9 mouse cellular contexts compared by ENCODE assay signal in the genomic region with DNA sequence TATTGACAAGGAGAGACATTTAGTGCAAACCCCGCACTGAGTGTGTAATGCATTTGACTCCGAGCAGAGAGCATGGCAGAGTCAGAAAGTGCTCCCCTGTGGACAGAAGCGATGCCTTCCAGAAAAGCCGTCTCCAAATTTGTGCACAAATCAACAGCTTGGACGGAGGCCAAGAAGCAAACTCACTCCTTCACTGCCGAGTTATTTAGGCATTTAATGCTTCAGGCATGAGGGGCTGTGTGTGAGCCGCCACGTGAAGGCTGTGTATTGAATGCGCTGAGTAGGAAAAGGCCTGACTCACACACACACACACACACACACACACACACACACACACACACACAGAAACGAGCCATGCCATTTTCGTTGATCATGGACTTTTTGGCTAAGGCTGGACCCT.
DNase-seq lines count a peak whose midpoint lies in the region; ATAC-seq and TF ChIP-seq lines count a peak whose summit lies in the region.
"Had no signal": no experiment of that assay in that cellular context is flagged by ENCODE, and none has a peak within 500 bp of the region (broad histone marks: within the 10 kb centered on the region; RNA-seq: fewer than 3 reads in every experiment).

No protein-coding gene starts in this region.

- ATAC-seq in forebrain, embryonic 11.5 days (replicated peaks; ENCODE audit: low FRiP score): no peak
- ATAC-seq in forebrain, embryonic 12.5 days (ENCODE audit: low FRiP score): no peak
- ATAC-seq in midbrain, embryonic 14.5 days (ENCODE audit: low FRiP score, low TSS enrichment): no peak
- no peak for ATAC-seq in midbrain, embryonic 16.5 days
- ATAC-seq in embryonic facial prominence, embryonic 15.5 days (ENCODE audit: insufficient number of reproducible peaks, low FRiP score, low TSS enrichment, low read depth): peak; percentile 57; the same call in 1 of the 2 replicates
- ATAC-seq in kidney, postnatal 0 days (replicated peaks; ENCODE audit: low FRiP score, low read depth): no peak

- H3K4me3 ChIP-seq in forebrain, embryonic 11.5 days (ENCODE audit: low read depth, low read length): no peak overlapping the region
- H3K4me3 ChIP-seq in forebrain, embryonic 12.5 days (replicated peaks): no peak overlapping the region
- H3K4me3 ChIP-seq in midbrain, embryonic 14.5 days (replicated peaks; ENCODE audit: low read depth, low read length): no peak overlapping the region
- no peak overlapping the region for H3K4me3 ChIP-seq in midbrain, embryonic 16.5 days (ENCODE audit: low read depth, low read length)
- no peak overlapping the region for H3K4me3 ChIP-seq in embryonic facial prominence, embryonic 15.5 days (replicated peaks)
- no peak overlapping the region for H3K4me3 ChIP-seq in kidney, postnatal 0 days (replicated peaks; ENCODE audit: low read depth, low read length)
- H3K4me3 ChIP-seq: midbrain, embryonic 12.5 days had no signal

- no peak overlapping the region for H3K4me2 ChIP-seq in forebrain, embryonic 11.5 days (ENCODE audit: low read depth, low read length, severe bottlenecking)
- no peak overlapping the region for H3K4me2 ChIP-seq in forebrain, embryonic 12.5 days
- no peak overlapping the region for H3K4me2 ChIP-seq in midbrain, embryonic 14.5 days (ENCODE audit: low read length)
- no peak overlapping the region for H3K4me2 ChIP-seq in midbrain, embryonic 16.5 days (ENCODE audit: low read length)
- no peak overlapping the region for H3K4me2 ChIP-seq in embryonic facial prominence, embryonic 15.5 days (replicated peaks)
- H3K4me2 ChIP-seq in kidney, postnatal 0 days (ENCODE audit: low read length): no peak overlapping the region; the same call in 1 of the 2 replicates
- H3K4me2 ChIP-seq: midbrain, embryonic 12.5 days had no signal

- no peak overlapping the region for H3K9ac ChIP-seq in forebrain, embryonic 11.5 days (ENCODE audit: low read length)
- H3K9ac ChIP-seq in forebrain, embryonic 12.5 days: no peak overlapping the region
- H3K9ac ChIP-seq in midbrain, embryonic 14.5 days (replicated peaks; ENCODE audit: low read length): no peak overlapping the region
- no peak overlapping the region for H3K9ac ChIP-seq in midbrain, embryonic 16.5 days (ENCODE audit: low read depth, low read length)
- H3K9ac ChIP-seq in embryonic facial prominence, embryonic 15.5 days: no peak overlapping the region
- H3K9ac ChIP-seq in kidney, postnatal 0 days (ENCODE audit: low read depth, low read length): no peak overlapping the region
- H3K9ac ChIP-seq: midbrain, embryonic 12.5 days had no signal

- WGBS in forebrain, embryonic 11.5 days: 76% methylated on average over 11 of the region's 11 CpGs
- 54% methylated on average over 11 of the region's 11 CpGs for WGBS in forebrain, embryonic 12.5 days
- WGBS in midbrain, embryonic 14.5 days: 40% methylated on average over 11 of the region's 11 CpGs
- 42% methylated on average over 11 of the region's 11 CpGs for WGBS in midbrain, embryonic 16.5 days
- 8% methylated on average over 11 of the region's 11 CpGs for WGBS in embryonic facial prominence, embryonic 15.5 days
- WGBS in kidney, postnatal 0 days: 25% methylated on average over 11 of the region's 11 CpGs

- H3K4me1 ChIP-seq in forebrain, embryonic 11.5 days (replicated peaks; ENCODE audit: control insufficient read depth, insufficient read depth, low read length): no peaks in the 10 kb centered on the region
- peaks cover 4% of the 10 kb centered on the region for H3K4me1 ChIP-seq in forebrain, embryonic 12.5 days
- no peaks in the 10 kb centered on the region for H3K4me1 ChIP-seq in midbrain, embryonic 14.5 days (ENCODE audit: control insufficient read depth, insufficient read depth, low read length)
- no peaks in the 10 kb centered on the region for H3K4me1 ChIP-seq in midbrain, embryonic 16.5 days (ENCODE audit: control insufficient read depth, insufficient read depth, low read length)
- peaks cover 12% of the 10 kb centered on the region for H3K4me1 ChIP-seq in embryonic facial prominence, embryonic 15.5 days
- H3K4me1 ChIP-seq in kidney, postnatal 0 days (replicated peaks; ENCODE audit: insufficient read depth, low read length): no peaks in the 10 kb centered on the region

- no peaks in the 10 kb centered on the region for H3K27me3 ChIP-seq in forebrain, embryonic 11.5 days (ENCODE audit: control insufficient read depth, insufficient read depth, low read length)
- peaks cover 23% of the 10 kb centered on the region for H3K27me3 ChIP-seq in forebrain, embryonic 12.5 days
- peaks cover 3% of the 10 kb centered on the region; the same call in 1 of the 2 replicates for H3K27me3 ChIP-seq in midbrain, embryonic 14.5 days (ENCODE audit: control insufficient read depth, insufficient read depth, low read length)
- H3K27me3 ChIP-seq in midbrain, embryonic 16.5 days (ENCODE audit: control insufficient read depth, insufficient read depth, low read depth, low read length): no peaks in the 10 kb centered on the region
- peaks cover 5% of the 10 kb centered on the region; the same call in 1 of the 2 replicates for H3K27me3 ChIP-seq in embryonic facial prominence, embryonic 15.5 days
- no peaks in the 10 kb centered on the region for H3K27me3 ChIP-seq in kidney, postnatal 0 days (ENCODE audit: insufficient read depth, low read length)

- H3K9me3 ChIP-seq in forebrain, embryonic 11.5 days (ENCODE audit: control insufficient read depth, low read length): no peaks in the 10 kb centered on the region
- H3K9me3 ChIP-seq in forebrain, embryonic 12.5 days: no peaks in the 10 kb centered on the region
- no peaks in the 10 kb centered on the region for H3K9me3 ChIP-seq in midbrain, embryonic 14.5 days (ENCODE audit: control insufficient read depth, low read length)
- H3K9me3 ChIP-seq in midbrain, embryonic 16.5 days (replicated peaks; ENCODE audit: control insufficient read depth, low read length, poor library complexity, severe bottlenecking): no peaks in the 10 kb centered on the region
- H3K9me3 ChIP-seq in embryonic facial prominence, embryonic 15.5 days (replicated peaks): no peaks in the 10 kb centered on the region
- H3K9me3 ChIP-seq in kidney, postnatal 0 days (replicated peaks; ENCODE audit: low read length): no peaks in the 10 kb centered on the region
- H3K9me3 ChIP-seq: midbrain, embryonic 12.5 days had no signal

- DNase-seq in forebrain, embryonic 11.5 days (ENCODE audit: low spot score): peak; percentile 54
- peak; percentile 81 for DNase-seq in midbrain, embryonic 14.5 days
- peak; percentile 73 for DNase-seq in kidney, postnatal 0 days (ENCODE audit: low spot score)
- DNase-seq in right cerebral cortex, postnatal 4 days: peak; percentile 72
- no peak for DNase-seq in spleen, postnatal 36 days (ENCODE audit: low spot score in 2 of 2)

- H3K27ac ChIP-seq in forebrain, embryonic 11.5 days (ENCODE audit: low read depth, low read length): no peak overlapping the region
- no peak overlapping the region for H3K27ac ChIP-seq in forebrain, embryonic 12.5 days
- no peak overlapping the region for H3K27ac ChIP-seq in midbrain, embryonic 14.5 days (replicated peaks; ENCODE audit: low read depth, low read length)
- H3K27ac ChIP-seq in midbrain, embryonic 16.5 days (ENCODE audit: low read length): no peak overlapping the region
- H3K27ac ChIP-seq in embryonic facial prominence, embryonic 15.5 days (replicated peaks): no peak overlapping the region
- H3K27ac ChIP-seq in kidney, postnatal 0 days: no peak overlapping the region
- H3K27ac ChIP-seq: midbrain, embryonic 12.5 days had no signal

- TF ChIP-seq CTCF in kidney, postnatal 0 days (IDR thresholded peaks at IDR 0.05; ENCODE audit: low read depth): 0 out of 2 replicates have a peak, but pooled peaks have one; percentile 3

- no peaks in the 10 kb centered on the region for H3K36me3 ChIP-seq in forebrain, embryonic 11.5 days (ENCODE audit: control insufficient read depth, insufficient read depth, low read length)
- no peaks in the 10 kb centered on the region for H3K36me3 ChIP-seq in forebrain, embryonic 12.5 days (replicated peaks)
- no peaks in the 10 kb centered on the region for H3K36me3 ChIP-seq in midbrain, embryonic 14.5 days (ENCODE audit: control insufficient read depth, insufficient read depth, low read length)
- no peaks in the 10 kb centered on the region for H3K36me3 ChIP-seq in midbrain, embryonic 16.5 days (ENCODE audit: control insufficient read depth, insufficient read depth, low read length)
- no peaks in the 10 kb centered on the region for H3K36me3 ChIP-seq in embryonic facial prominence, embryonic 15.5 days
- H3K36me3 ChIP-seq in kidney, postnatal 0 days (ENCODE audit: insufficient read depth, low read length): no peaks in the 10 kb centered on the region
- H3K36me3 ChIP-seq: midbrain, embryonic 12.5 days had no signal

Comparison
In these comparisons a context has a peak if more than half of its experiments do, and no peak if none do; other contexts are left out.
1. DNase-seq: peak in forebrain, embryonic 11.5 days (single experiment), midbrain, embryonic 14.5 days (single experiment), kidney, postnatal 0 days (single experiment) and right cerebral cortex, postnatal 4 days (single experiment); none in spleen, postnatal 36 days (0 of 2).